Mouse (Mus musculus) hindbrain, embryonic 16.5 days (tissue): ENCODE measurements around the gene Hapln4. TPM values are rescaled to one million over a fixed set of nuclear protein-coding genes. Genes with fewer than 3 reads are reported as not detected.

Experiments used
- ATAC-seq: fragments of 200-750 bp; cut with Nextera tagmentation; 2 replicates; pipeline ENCODE4 v1.8.0; 2017; ENCODE audit warnings: moderate TSS enrichment, moderate library complexity
- H3K27ac ChIP-seq: fragments of 300-500 bp; sonication (generic); 2 replicates; pipeline ENCODE4 v1.5.1; 2014; ENCODE audit warnings: low read depth, mild to moderate bottlenecking, control low read depth, low read length, moderate library complexity
- H3K27me3 ChIP-seq: fragments of 300-500 bp; sonication (generic); replicated peaks from 2 replicates; pipeline ENCODE4 v1.6.1; 2014; ENCODE audit warnings: low read length; ENCODE audit not compliant: control insufficient read depth, insufficient read depth
- H3K36me3 ChIP-seq: fragments of 300-500 bp; sonication (generic); 2 replicates; pipeline ENCODE4 v1.6.1; 2014; ENCODE audit warnings: mild to moderate bottlenecking, low read length, moderate library complexity, mixed read lengths; ENCODE audit not compliant: control insufficient read depth, insufficient read depth
- H3K4me1 ChIP-seq: fragments of 300-500 bp; sonication (generic); 2 replicates; pipeline ENCODE4 v1.6.1; 2014; ENCODE audit warnings: low read depth, low read length; ENCODE audit not compliant: control insufficient read depth, insufficient read depth
- H3K4me2 ChIP-seq: fragments of 300-500 bp; sonication (generic); 2 replicates; pipeline ENCODE4 v1.6.1; 2014; ENCODE audit warnings: mild to moderate bottlenecking, low read length, control low read depth, moderate library complexity
- H3K4me3 ChIP-seq: fragments of 300-500 bp; sonication (generic); 2 replicates; pipeline ENCODE4 v1.5.1; 2014; ENCODE audit warnings: mild to moderate bottlenecking, low read length, control low read depth, moderate library complexity
- H3K9ac ChIP-seq: fragments of 300-500 bp; sonication (generic); 2 replicates; pipeline ENCODE4 v1.6.1; 2014; ENCODE audit warnings: low read depth, mild to moderate bottlenecking, control low read depth, low read length, moderate library complexity
- H3K9me3 ChIP-seq: fragments of 300-500 bp; sonication (generic); 2 replicates; pipeline ENCODE4 v1.6.1; 2014; ENCODE audit warnings: mild to moderate bottlenecking, low read length, moderate library complexity; ENCODE audit not compliant: control insufficient read depth
- WGBS: fragments of 180-500 bp; shearing (Covaris S2); extraction: QIAGEN DNeasy Blood & Tissue Kit; methylation state at CpG from one replicate; pipeline ENCODE4 v1.1.7; 2014; 5-methylcytosine and 5-hydroxymethylcytosine counted together
- polyA plus RNA-seq: library from polyadenylated mRNA; unstranded; fragments of >200 nt; fragmentation: Nextera tagmentation; extraction: Ambion mirVana; gene quantifications from 2 replicates; pipeline ENCODE4 v1.2.1, GENCODE M21; 2015

Gene Hapln4
- polyA plus RNA-seq, 1 experiment from 2014 or later: 1.2 TPM

DNA sequence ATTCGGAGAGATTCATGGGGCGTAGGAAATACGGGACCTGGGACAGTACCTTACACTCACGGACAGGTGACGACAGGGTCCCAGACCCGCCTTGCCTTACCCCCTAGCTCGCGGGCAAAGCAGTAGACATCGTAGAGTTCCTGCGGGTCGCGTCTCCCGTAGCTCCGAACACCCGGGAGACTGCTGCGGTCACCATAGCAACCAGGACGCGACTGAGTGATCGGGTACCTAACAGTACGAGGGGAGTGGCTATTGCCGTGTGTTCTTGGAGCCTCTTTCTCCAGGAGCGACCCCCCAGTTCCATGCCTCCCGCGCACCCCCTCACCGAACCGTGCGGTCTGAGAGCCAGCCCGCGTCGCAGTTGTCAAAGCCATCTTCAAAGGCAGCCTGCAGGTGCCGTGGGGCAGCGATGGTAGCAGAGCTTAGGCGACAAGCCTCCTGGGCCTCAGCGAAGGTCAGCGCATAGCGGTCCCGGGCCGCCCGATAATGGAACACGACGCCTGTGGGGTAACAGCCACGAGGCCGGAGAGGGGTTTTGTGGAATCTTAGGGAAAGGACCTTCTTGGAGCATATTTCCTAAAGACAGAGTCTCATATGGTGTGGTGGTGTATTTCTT is 29.3 kb downstream of the Hapln4 start:
- ATAC-seq: peak; percentile 22; the same call in 1 of the 2 replicates
- no peaks in the 10 kb centered on the region for H3K9me3 ChIP-seq
- no peak overlapping the region for H3K27ac ChIP-seq
- peaks cover 16% of the 10 kb centered on the region for H3K4me1 ChIP-seq
- H3K27me3 ChIP-seq: no peaks in the 10 kb centered on the region
- peaks cover 31% of the 10 kb centered on the region for H3K36me3 ChIP-seq
- no peak overlapping the region for H3K4me2 ChIP-seq
- no peak overlapping the region for H3K4me3 ChIP-seq
- 10% methylated on average over 41 of the region's 43 CpGs for WGBS
- no peak overlapping the region for H3K9ac ChIP-seq

DNA sequence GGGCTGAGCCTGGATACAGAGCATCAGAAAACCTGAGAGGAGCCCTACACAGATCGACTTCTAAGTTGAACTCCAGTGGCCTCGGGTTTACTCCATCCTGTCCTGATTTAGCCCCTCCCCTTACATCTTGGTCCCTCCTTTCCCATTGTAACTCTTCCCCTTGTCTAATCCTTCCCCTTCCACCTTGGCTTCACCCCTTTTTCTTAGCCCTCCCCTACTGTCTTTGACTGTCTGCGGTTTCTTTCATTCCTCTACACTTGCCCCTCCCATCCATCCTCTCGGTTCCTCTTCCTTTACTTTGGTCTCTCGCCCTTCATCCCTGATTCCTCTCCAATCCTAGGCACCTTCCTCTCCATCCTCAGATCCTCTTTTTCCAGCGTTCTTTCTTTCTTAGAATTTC is 31.2 kb downstream of the Hapln4 start:
- H3K4me2 ChIP-seq: no peak overlapping the region
- H3K9me3 ChIP-seq: no peaks in the 10 kb centered on the region
- WGBS: 30% methylated on average over 6 of the region's 6 CpGs
- no peak for ATAC-seq
- H3K9ac ChIP-seq: no peak overlapping the region
- peaks cover 28% of the 10 kb centered on the region for H3K4me1 ChIP-seq
- H3K27ac ChIP-seq: no peak overlapping the region
- H3K4me3 ChIP-seq: no peak overlapping the region
- H3K27me3 ChIP-seq: no peaks in the 10 kb centered on the region
- H3K36me3 ChIP-seq: peaks cover 12% of the 10 kb centered on the region; the same call in 1 of the 2 replicates

DNA sequence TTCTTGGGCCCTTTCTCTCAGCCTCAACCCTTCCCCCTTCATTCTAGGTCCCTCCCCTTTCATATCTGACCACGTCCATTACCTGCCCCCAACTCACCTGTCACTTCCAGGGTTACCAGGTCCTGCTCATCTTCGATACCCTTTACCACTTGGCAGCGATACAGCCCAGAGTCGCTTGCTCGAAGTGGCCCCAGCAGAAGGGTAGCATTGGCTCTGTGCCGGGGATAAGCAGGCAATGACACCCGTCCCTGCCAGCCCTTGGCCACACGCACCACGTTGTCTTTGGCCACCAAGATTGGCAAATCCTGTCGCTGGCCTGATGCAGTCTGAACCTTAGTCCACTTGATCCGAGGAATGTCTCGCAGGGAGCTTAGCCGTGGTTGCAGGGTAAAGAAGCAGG is 31.6 kb downstream of the Hapln4 start:
- WGBS: 69% methylated on average over 13 of the region's 13 CpGs
- H3K4me1 ChIP-seq: peaks cover 28% of the 10 kb centered on the region

DNA sequence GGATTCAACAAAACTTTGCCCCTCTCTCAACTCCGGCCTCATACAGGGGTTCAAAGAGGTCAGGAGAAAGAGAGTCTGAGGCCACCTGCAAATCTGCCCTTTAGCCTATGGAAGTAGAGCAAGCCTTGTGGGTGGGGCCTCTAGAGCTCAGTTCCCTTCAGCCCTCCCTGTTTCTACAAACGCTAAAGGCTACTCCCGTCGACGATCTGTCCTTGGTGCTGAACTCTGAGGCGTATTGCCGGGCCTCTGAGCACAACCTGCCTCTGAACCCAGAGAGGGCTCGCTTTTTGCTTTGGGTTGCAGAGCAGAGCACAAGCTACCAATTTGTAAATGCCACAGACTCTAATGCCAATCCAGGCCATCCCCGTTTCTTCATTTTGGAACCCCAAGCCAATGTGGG is 34.4 kb downstream of the Hapln4 start:
- no peak for ATAC-seq
- H3K4me3 ChIP-seq: peak overlapping the region; percentile 67
- H3K9ac ChIP-seq: peak overlapping the region; percentile 35
- peak overlapping the region; percentile 84 for H3K4me2 ChIP-seq
- H3K9me3 ChIP-seq: no peaks in the 10 kb centered on the region
- H3K27me3 ChIP-seq: no peaks in the 10 kb centered on the region
- peaks cover 7% of the 10 kb centered on the region; the same call in 1 of the 2 replicates for H3K36me3 ChIP-seq
- no peak overlapping the region for H3K27ac ChIP-seq
- H3K4me1 ChIP-seq: peaks cover 28% of the 10 kb centered on the region
- WGBS: 10% methylated on average over 9 of the region's 9 CpGs

More for the DNA sequence above, 31.6 kb downstream of the Hapln4 start:
- Histone ChIP-seq H3K36me3 (peaks cover 9% of the 10 kb centered on the region; the same call in 1 of the 2 replicates), H3K9me3 (no peaks in the 10 kb centered on the region), H3K27me3 (no peaks in the 10 kb centered on the region), H3K4me3 (no peak overlapping the region), H3K4me2 (no peak overlapping the region), H3K27ac (no peak overlapping the region), H3K9ac (no peak overlapping the region)
- ATAC-seq: no peak

DNA sequence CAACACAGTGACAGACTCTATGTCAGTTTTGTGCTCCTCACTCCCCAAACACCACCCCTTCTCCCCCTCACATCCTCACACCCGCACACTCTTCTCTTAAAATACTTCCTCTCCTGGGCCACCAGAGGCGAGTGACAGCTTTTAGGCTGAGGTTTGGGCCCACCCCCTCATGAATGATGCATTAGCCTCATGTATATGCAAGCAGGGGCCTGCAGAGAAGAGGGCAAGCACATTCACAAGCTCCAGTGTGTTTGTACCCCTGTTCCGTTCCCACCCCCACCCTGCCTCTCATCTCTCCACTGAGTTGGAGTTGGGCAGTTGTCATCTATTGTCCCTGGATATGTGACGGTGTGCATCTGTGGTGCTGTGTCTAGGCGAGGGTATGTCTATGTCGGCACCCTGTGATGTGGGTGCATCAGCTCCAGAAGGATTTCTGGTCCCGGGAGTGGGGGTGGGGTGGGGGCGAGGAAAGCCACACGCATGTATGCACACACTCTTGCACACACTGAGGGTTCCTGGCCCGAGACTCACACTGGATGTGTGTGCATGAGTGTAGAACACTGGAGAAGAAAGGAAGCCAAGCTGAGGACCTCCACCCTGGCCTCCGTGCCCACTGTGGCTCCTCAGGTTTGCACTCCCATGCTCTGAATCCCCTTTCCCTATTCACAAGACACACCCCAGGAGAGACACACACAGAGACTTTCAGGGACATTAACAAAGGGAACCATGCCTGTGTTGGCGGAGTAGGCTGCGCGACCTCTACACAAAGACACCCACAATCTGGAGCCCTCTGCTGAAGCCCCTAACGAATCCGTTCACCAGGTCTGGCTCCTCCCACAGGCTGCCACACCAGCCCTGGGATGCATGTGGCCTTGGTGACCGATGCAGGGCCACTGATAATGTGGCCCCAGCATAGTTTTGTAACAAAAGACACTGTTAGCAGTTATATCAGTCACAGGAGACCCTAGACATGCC is 35.8 kb downstream of the Hapln4 start:
- ATAC-seq: peak; percentile 83
- H3K9me3 ChIP-seq: no peaks in the 10 kb centered on the region
- H3K4me1 ChIP-seq: peaks cover 27% of the 10 kb centered on the region
- peak overlapping the region; percentile 87 for H3K9ac ChIP-seq
- H3K27ac ChIP-seq: peak overlapping the region; percentile 92
- peaks cover 7% of the 10 kb centered on the region; the same call in 1 of the 2 replicates for H3K36me3 ChIP-seq
- 2% methylated on average over 17 of the region's 17 CpGs for WGBS
- peak overlapping the region; percentile 84 for H3K4me2 ChIP-seq
- no peaks in the 10 kb centered on the region for H3K27me3 ChIP-seq
- peak overlapping the region; percentile 67 for H3K4me3 ChIP-seq

DNA sequence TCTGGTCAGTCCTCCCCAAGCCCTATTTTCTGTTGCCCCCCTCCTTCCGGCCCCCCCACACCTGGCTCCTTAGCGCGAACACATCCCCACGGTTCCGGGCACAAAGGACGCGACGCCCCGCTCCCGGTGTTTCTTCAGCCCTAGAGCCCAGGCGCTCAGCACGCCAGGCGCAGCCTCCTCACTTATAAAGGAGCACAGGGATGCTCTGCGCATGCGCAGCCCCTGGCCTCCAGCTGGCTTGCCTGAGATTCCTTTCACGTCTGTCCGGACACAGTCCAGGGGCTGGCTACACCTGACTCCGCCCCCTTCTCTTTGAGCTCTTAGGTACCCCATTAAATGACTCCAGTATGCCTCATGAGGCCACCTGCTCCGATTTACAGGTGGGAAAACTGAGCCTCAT is 37.4 kb downstream of the Hapln4 start, which contains the start of gene Ncan:
Gene Ncan, minus strand, starts transcription at position 207 of the 400 bp plus-strand sequence.
- H3K4me2 ChIP-seq: peak within 1 kb of the TSS; percentile 84
- peaks cover 27% of the 10 kb centered on the region for H3K4me1 ChIP-seq
- peak within 1 kb of the TSS; percentile 92 for H3K27ac ChIP-seq
- peak within 1 kb of the TSS; percentile 67 for H3K4me3 ChIP-seq
- H3K9me3 ChIP-seq: no peaks in the 10 kb centered on the region
- no peaks in the 10 kb centered on the region for H3K27me3 ChIP-seq
- peak; percentile 75 for ATAC-seq
- H3K36me3 ChIP-seq: 0 out of 2 replicates have a peak, but pooled peaks cover 2% of the 10 kb centered on the region
- peak within 1 kb of the TSS; percentile 87 for H3K9ac ChIP-seq
- 2% methylated on average over 19 of the region's 19 CpGs for WGBS

DNA sequence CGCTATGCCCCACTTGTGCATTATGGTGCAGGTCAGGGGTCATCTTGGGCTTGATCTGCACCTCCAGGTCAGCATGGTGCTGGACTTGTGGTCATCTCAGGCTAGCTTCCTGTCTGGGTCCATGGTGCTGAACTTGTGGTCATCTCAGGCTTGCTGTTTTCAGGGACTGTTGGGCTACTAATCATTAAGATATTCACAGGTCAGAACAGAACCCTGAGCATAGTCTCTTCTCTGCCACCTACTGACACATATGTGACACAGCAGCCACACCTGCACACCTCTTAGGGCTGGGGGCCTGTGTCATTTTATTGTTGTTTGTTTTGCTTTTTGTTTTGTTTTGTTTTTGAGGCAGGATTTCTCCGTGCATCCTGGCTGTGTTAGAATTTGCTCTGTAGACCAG is 39.6 kb downstream of the Hapln4 start:
- Histone ChIP-seq H3K9ac (no peak overlapping the region), H3K4me1 (peaks cover 12% of the 10 kb centered on the region), H3K4me3 (no peak overlapping the region), H3K36me3 (no peaks in the 10 kb centered on the region), H3K27ac (no peak overlapping the region), H3K9me3 (no peaks in the 10 kb centered on the region), H3K27me3 (no peaks in the 10 kb centered on the region), H3K4me2 (no peak overlapping the region)
- ATAC-seq: no peak
- WGBS: 60% methylated on average over 2 of the region's 2 CpGs

DNA sequence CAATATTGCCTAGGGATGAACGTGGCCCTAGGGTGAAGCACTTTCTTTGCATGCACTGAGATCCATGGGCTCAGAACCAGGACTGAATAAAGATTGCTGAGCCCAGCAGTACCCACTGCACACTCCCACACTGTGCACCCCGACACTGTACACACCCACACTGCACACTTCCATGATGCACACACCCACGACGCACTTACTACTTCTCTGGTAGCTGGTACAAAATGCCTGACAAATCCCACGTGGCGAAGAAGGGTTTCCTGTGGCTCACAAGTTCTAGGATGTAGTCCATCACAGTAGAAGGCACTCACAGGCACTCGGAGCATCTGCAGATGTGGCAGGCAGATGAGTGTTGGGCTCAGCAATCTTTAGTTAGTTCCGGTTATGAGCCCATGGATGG is 41.7 kb downstream of the Hapln4 start:
- Histone ChIP-seq H3K27ac (no peak overlapping the region), H3K4me1 (peaks cover 4% of the 10 kb centered on the region), H3K36me3 (no peaks in the 10 kb centered on the region), H3K27me3 (no peaks in the 10 kb centered on the region), H3K4me2 (no peak overlapping the region), H3K9ac (no peak overlapping the region), H3K4me3 (no peak overlapping the region), H3K9me3 (no peaks in the 10 kb centered on the region)
- no peak for ATAC-seq
- 72% methylated on average over 8 of the region's 8 CpGs for WGBS

DNA sequence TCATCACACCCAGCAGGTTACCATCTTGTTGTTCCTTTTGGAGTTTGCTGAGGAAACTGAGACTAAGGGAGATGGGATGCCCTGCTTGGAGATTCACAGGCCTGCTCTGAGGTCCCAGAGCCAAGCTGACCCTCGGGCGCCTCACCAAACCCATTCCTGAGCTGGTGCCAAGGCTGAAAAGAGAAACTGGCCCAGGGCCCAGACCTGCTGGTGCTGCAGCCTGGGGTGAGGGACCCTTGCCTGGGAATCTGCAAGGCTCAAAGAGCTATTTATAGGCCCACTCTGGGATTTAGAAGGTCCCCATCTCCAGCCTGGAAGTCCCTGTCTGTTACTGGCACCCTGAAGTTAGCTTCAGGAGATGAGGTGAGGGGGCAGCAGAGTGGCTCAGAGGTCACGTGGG is 45.2 kb downstream of the Hapln4 start:
- H3K4me2 ChIP-seq: no peak overlapping the region
- ATAC-seq: no peak
- H3K36me3 ChIP-seq: no peaks in the 10 kb centered on the region
- 51% methylated on average over 3 of the region's 3 CpGs for WGBS
- no peaks in the 10 kb centered on the region for H3K27me3 ChIP-seq
- peak overlapping the region; percentile 68 for H3K27ac ChIP-seq
- no peak overlapping the region for H3K4me3 ChIP-seq
- peaks cover 10% of the 10 kb centered on the region for H3K4me1 ChIP-seq
- no peaks in the 10 kb centered on the region for H3K9me3 ChIP-seq
- H3K9ac ChIP-seq: no peak overlapping the region
